Comparison of ENCODE assay signal across 9 mouse cellular contexts in the genomic region with DNA sequence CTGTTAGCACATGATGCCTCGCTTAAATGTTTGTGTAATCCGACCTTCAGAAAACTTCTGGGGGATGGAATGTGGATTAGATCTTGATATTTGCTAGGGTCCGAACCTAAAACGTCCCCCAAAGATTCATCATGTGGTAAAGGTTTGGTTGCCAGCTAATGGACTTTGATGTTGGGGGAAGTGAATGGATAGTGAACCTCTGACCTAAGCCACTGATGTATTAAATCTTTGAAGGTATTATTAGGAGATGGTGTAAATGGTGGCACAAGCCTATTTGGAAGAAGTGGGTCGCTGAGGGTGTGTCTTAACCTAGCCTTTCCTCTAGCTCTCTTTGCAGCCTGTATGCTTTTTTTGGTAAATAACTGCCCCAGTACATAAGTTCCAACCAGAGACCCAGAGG. TPM values are rescaled to one million over a fixed set of nuclear protein-coding genes. Genes with fewer than 3 reads are reported as not detected.
DNase-seq lines count a peak whose midpoint lies in the region; ATAC-seq lines count a peak whose summit lies in the region.
"Had no signal": no experiment of that assay in that cellular context is flagged by ENCODE, and none has a peak within 500 bp of the region (broad histone marks: within the 10 kb centered on the region; RNA-seq: fewer than 3 reads in every experiment).

No protein-coding gene starts in this region.

- intact Hi-C loops in heart, postnatal 25 days (cut with DNase I) = no loop called here

- WGBS in heart, embryonic 11.5 days (ENCODE audit: insufficient replicate concordance) = 31% methylated on average over 5 of the region's 5 CpGs
- 34% methylated on average over 5 of the region's 5 CpGs for WGBS in hindbrain, embryonic 14.5 days
- 28% methylated on average over 5 of the region's 5 CpGs for WGBS in liver, embryonic 16.5 days (ENCODE audit: insufficient replicate concordance)

- peaks cover 8% of the 10 kb centered on the region for H3K4me1 ChIP-seq in heart, embryonic 11.5 days (ENCODE audit: control insufficient read depth, insufficient read depth, low read length)
- peaks cover 12% of the 10 kb centered on the region for H3K4me1 ChIP-seq in hindbrain, embryonic 14.5 days (replicated peaks; ENCODE audit: control insufficient read depth, insufficient read depth, low read length)
- peaks cover 21% of the 10 kb centered on the region for H3K4me1 ChIP-seq in liver, embryonic 16.5 days (ENCODE audit: control insufficient read depth, low read depth, low read length)

- no peak for DNase-seq in heart, postnatal 25 days (ENCODE audit: low spot score)
- peak; percentile 22 for DNase-seq in Muller cell, postnatal 12 days (ENCODE audit: inconsistent ontology term)
- no peak for DNase-seq in hindbrain, embryonic 14.5 days (ENCODE audit: low spot score)
- no peak for DNase-seq in B cell, adult 2 months
- DNase-seq in thymus, adult 18-20 months = no peak
- DNase-seq in thymus, postnatal 4 days = no peak

- H3K27me3 ChIP-seq in heart, embryonic 11.5 days (ENCODE audit: control insufficient read depth, insufficient read depth, low read length) = no peaks in the 10 kb centered on the region
- peaks cover 4% of the 10 kb centered on the region; the same call in 1 of the 2 replicates for H3K27me3 ChIP-seq in hindbrain, embryonic 14.5 days (ENCODE audit: control insufficient read depth, insufficient read depth, low read length)
- H3K27me3 ChIP-seq in liver, embryonic 16.5 days (ENCODE audit: control insufficient read depth, insufficient read depth, low read depth, low read length) = no peaks in the 10 kb centered on the region

- H3K9me3 ChIP-seq in heart, embryonic 11.5 days (replicated peaks; ENCODE audit: control insufficient read depth, low read length) = no peaks in the 10 kb centered on the region
- H3K9me3 ChIP-seq in hindbrain, embryonic 14.5 days (ENCODE audit: control insufficient read depth, low read length) = no peaks in the 10 kb centered on the region
- H3K9me3 ChIP-seq in liver, embryonic 16.5 days (replicated peaks; ENCODE audit: control insufficient read depth, low read length) = no peaks in the 10 kb centered on the region

- ATAC-seq in heart, embryonic 11.5 days (replicated peaks; ENCODE audit: insufficient number of reproducible peaks, low FRiP score, low TSS enrichment) = no peak
- ATAC-seq in hindbrain, embryonic 14.5 days (ENCODE audit: low FRiP score) = no peak
- ATAC-seq in liver, embryonic 16.5 days (ENCODE audit: low read depth) = no peak

- H3K4me3 ChIP-seq in heart, embryonic 11.5 days (ENCODE audit: low read depth, low read length) = peak overlapping the region; percentile 79
- H3K4me3 ChIP-seq in hindbrain, embryonic 14.5 days (replicated peaks; ENCODE audit: low read length) = peak overlapping the region; percentile 95
- H3K4me3 ChIP-seq in liver, embryonic 16.5 days (ENCODE audit: low read depth, low read length) = peak overlapping the region; percentile 100

- no peaks in the 10 kb centered on the region for H3K36me3 ChIP-seq in heart, embryonic 11.5 days (ENCODE audit: control insufficient read depth, insufficient read depth, low read length)
- H3K36me3 ChIP-seq in hindbrain, embryonic 14.5 days (replicated peaks; ENCODE audit: control insufficient read depth, insufficient read depth) = no peaks in the 10 kb centered on the region
- no peaks in the 10 kb centered on the region for H3K36me3 ChIP-seq in liver, embryonic 16.5 days (ENCODE audit: control insufficient read depth, insufficient read depth)

- no peak overlapping the region for H3K27ac ChIP-seq in heart, embryonic 11.5 days (ENCODE audit: low read depth, low read length)
- no peak overlapping the region for H3K27ac ChIP-seq in hindbrain, embryonic 14.5 days
- H3K27ac ChIP-seq in liver, embryonic 16.5 days (ENCODE audit: low read length) = no peak overlapping the region

- H3K4me2 ChIP-seq in heart, embryonic 11.5 days = peak overlapping the region; percentile 89
- peak overlapping the region; percentile 74 for H3K4me2 ChIP-seq in hindbrain, embryonic 14.5 days (replicated peaks)
- peak overlapping the region; percentile 91 for H3K4me2 ChIP-seq in liver, embryonic 16.5 days (ENCODE audit: low read depth, low read length)

- no peak overlapping the region; the same call in 1 of the 2 replicates for H3K9ac ChIP-seq in heart, embryonic 11.5 days (ENCODE audit: low read depth, low read length)
- peak overlapping the region; percentile 93; the same call in 1 of the 2 replicates for H3K9ac ChIP-seq in hindbrain, embryonic 14.5 days
- H3K9ac ChIP-seq in liver, embryonic 16.5 days (ENCODE audit: low read depth, low read length) = peak overlapping the region; percentile 100; the same call in 1 of the 2 replicates

RNA-seq across cellular contexts. Expression of a gene that starts 0.4 kb away (rescaled TPM):
- polyA plus RNA-seq in heart, embryonic 11.5 days (2014; fragmentation: Nextera tagmentation; extraction: Ambion mirVana) = 13.4 and 15.9 TPM in 2 replicates
- total RNA-seq in heart, postnatal 25 days (2021) = 10 to 100 TPM; 13.9 to 14.6 TPM
- polyA plus RNA-seq in hindbrain, embryonic 14.5 days (2014; fragmentation: Nextera tagmentation; extraction: Ambion mirVana) = 10.1 and 10.3 TPM in 2 replicates
- polyA plus RNA-seq in liver, embryonic 16.5 days (2015; fragmentation: Nextera tagmentation; extraction: Ambion mirVana) = 7.0 and 7.2 TPM in 2 replicates

RNA-seq across cellular contexts. Expression of a gene that starts 32.0 kb away (rescaled TPM):
- not detected in 2 replicates for polyA plus RNA-seq in heart, embryonic 11.5 days (2014; fragmentation: Nextera tagmentation; extraction: Ambion mirVana)
- total RNA-seq in heart, postnatal 25 days (2021) = 1 to 10 TPM in 1 of 2 experiments, under 1 TPM in 1; 0.86 to 1.3 TPM
- not detected in 2 replicates for polyA plus RNA-seq in hindbrain, embryonic 14.5 days (2014; fragmentation: Nextera tagmentation; extraction: Ambion mirVana)
- not detected in 2 replicates for polyA plus RNA-seq in liver, embryonic 16.5 days (2015; fragmentation: Nextera tagmentation; extraction: Ambion mirVana)
- total RNA-seq: neutrophil, adult 5-6 weeks had no signal

RNA-seq across cellular contexts. Expression of a gene that starts 50.6 kb away (rescaled TPM):
- polyA plus RNA-seq in heart, embryonic 11.5 days (2014; fragmentation: Nextera tagmentation; extraction: Ambion mirVana) = 64.2 and 66.8 TPM in 2 replicates
- total RNA-seq in heart, postnatal 25 days (2021) = 10 to 100 TPM; 17.9 to 22.0 TPM
- 71.2 and 77.0 TPM in 2 replicates for polyA plus RNA-seq in hindbrain, embryonic 14.5 days (2014; fragmentation: Nextera tagmentation; extraction: Ambion mirVana)
- 32.0 and 32.8 TPM in 2 replicates for polyA plus RNA-seq in liver, embryonic 16.5 days (2015; fragmentation: Nextera tagmentation; extraction: Ambion mirVana)
